Mouse (Mus musculus): Measurements from ENCODE around the gene Grin1.
A peak's percentile ranks its signal among the peaks of the same experiment; 100 is the strongest.

- TF ChIP-seq TAL1 (IDR thresholded peaks at IDR 0.05; ENCODE audit: low read length): no peak
- peak; percentile 77 for TF ChIP-seq GATA1 (IDR thresholded peaks at IDR 0.05; ENCODE audit: low read length)
Measured at GRCm38 (mm10) chr2:25332286-25333160, 13.5 kb upstream of the Grin1 start, which contains the start of gene Man1b1.

Data from erythroblast, embryonic 14.5 days (primary cell).